Mouse (Mus musculus) activated CD4-positive, CD25-positive, alpha-beta regulatory T cell (primary cell): Measurements from ENCODE around the gene Rgcc. TPM values are rescaled to one million over a fixed set of nuclear protein-coding genes. Genes with fewer than 3 reads are reported as not detected.

Experiments used
- polyA plus RNA-seq, 2 experiments: library from polyadenylated mRNA; unstranded; fragments of 100-300 nt; shearing (Covaris generic); gene quantifications; one replicate each; pipeline ENCODE4 v1.2.1; 2017

Rgcc gene
- 10 to 100 TPM; 22.2 to 23.6 TPM for polyA plus RNA-seq

DNA sequence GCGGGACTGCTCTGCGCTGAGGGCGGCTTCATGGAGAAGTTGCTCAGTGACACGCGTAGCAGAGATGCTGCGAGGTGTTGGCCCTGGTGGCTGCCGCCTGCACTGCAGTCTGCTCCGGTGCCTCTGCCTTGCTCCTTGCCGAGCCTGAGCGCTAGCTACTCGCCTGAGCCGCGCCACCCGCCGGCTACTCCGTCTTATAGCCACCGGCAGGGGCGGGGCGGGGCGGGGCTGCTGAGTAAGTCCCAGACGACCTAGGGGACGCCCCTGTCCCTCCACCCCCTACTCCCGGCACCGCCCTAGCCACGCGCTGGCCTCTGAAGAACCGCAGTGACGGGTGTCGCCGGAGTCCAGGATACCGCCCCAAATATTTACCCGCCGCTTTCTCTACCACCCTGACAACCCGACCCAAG, at the start of gene Rgcc:
Gene Rgcc, minus strand, starts transcription at position 180 of the 410 bp plus-strand sequence.

Other genes starting within 250 kb of the Rgcc start
- under 1 TPM in 1 of 2 experiments, not detected in 1; 0.43 TPM for gene Zfp957, start 54.3 kb downstream of the Rgcc start, polyA plus RNA-seq
- gene Naa16, start 89.1 kb upstream of the Rgcc start, polyA plus RNA-seq = 10 to 100 TPM; 53.0 to 64.1 TPM
- gene Mtrf1, start 96.1 kb upstream of the Rgcc start, polyA plus RNA-seq = 1 to 10 TPM; 4.1 to 6.7 TPM
- gene Kbtbd7, start 124.9 kb upstream of the Rgcc start, polyA plus RNA-seq = 1 to 10 TPM; 3.2 to 4.6 TPM
- under 1 TPM; 0.72 to 0.83 TPM for gene Kbtbd6, start 150.2 kb upstream of the Rgcc start, polyA plus RNA-seq
- gene Elf1, start 179.5 kb upstream of the Rgcc start, polyA plus RNA-seq = 100 to 1,000 TPM; 174 to 183 TPM
- gene Wbp4, start 179.9 kb upstream of the Rgcc start, polyA plus RNA-seq = 10 to 100 TPM; 48.9 to 60.1 TPM